Mouse (Mus musculus) embryonic facial prominence, embryonic 13.5 days (tissue): ENCODE data around the gene Angptl3. TPM values are rescaled to one million over a fixed set of nuclear protein-coding genes. Genes with fewer than 3 reads are reported as not detected.

Experiments used
- ATAC-seq: fragments of 200-750 bp; cut with Nextera tagmentation; 2 replicates; pipeline ENCODE4 v1.8.0; 2017; ENCODE audit warnings: low read depth; ENCODE audit not compliant: insufficient number of reproducible peaks, insufficient read depth, low FRiP score, low TSS enrichment
- H3K27ac ChIP-seq: fragments of 300-500 bp; sonication (generic); 2 replicates; pipeline ENCODE4 v1.5.1; 2015; ENCODE audit warnings: moderate library complexity, mild to moderate bottlenecking, inconsistent platforms
- H3K27me3 ChIP-seq: fragments of 300-500 bp; sonication (generic); 2 replicates; pipeline ENCODE4 v1.6.1; 2015; ENCODE audit warnings: mild to moderate bottlenecking, inconsistent platforms
- H3K36me3 ChIP-seq: fragments of 300-500 bp; sonication (generic); 2 replicates; pipeline ENCODE4 v1.6.1; 2015; ENCODE audit warnings: mild to moderate bottlenecking, inconsistent platforms
- H3K4me1 ChIP-seq: fragments of 300-500 bp; sonication (generic); 2 replicates; pipeline ENCODE4 v1.6.1; 2015; ENCODE audit warnings: inconsistent platforms
- H3K4me2 ChIP-seq: fragments of 300-500 bp; sonication (generic); 2 replicates; pipeline ENCODE4 v1.6.1; 2015; ENCODE audit warnings: moderate library complexity, mild to moderate bottlenecking, inconsistent platforms
- H3K4me3 ChIP-seq: fragments of 300-500 bp; sonication (generic); 2 replicates; pipeline ENCODE4 v1.5.1; 2015; ENCODE audit warnings: mild to moderate bottlenecking, inconsistent platforms
- H3K9ac ChIP-seq: fragments of 300-500 bp; sonication (generic); 2 replicates; pipeline ENCODE4 v1.6.1; 2015; ENCODE audit warnings: mild to moderate bottlenecking, inconsistent platforms
- H3K9me3 ChIP-seq: fragments of 300-500 bp; sonication (generic); 2 replicates; pipeline ENCODE4 v1.6.1; 2016; ENCODE audit warnings: inconsistent platforms
- WGBS: fragments of 180-500 bp; shearing (Covaris S2); methylation state at CpG from one replicate; pipeline ENCODE4 v1.1.7; 2015; ENCODE audit warnings: mixed read lengths; 5-methylcytosine and 5-hydroxymethylcytosine counted together
- polyA plus RNA-seq: library from polyadenylated mRNA; unstranded; fragments of >200 nt; fragmentation: Nextera tagmentation; extraction: Ambion mirVana; gene quantifications from 2 replicates; pipeline ENCODE4 v1.2.1, GENCODE M21; 2015

The Angptl3 gene
- polyA plus RNA-seq, 1 experiment from 2014 or later = 1.9 TPM

DNA sequence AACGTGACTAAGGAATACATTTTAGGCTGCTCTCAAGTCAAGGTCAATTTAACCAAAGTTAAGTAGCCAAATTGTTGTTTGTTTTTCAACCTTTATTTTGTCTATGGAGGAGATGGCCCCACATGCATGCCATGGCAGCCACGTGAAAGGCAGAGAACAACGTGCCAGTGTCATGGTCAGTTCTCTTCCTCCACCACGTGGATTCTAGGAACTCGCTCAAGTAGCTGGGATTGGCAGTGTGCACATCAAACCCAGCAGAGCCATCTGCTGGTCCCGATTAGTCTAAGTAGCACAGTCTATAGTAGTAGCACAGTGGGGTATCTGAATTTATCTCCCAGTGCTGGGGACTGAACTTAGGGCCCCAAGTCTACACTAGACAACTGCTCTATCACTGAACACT lies 38.1 kb downstream of the Angptl3 start:
- no peak overlapping the region for H3K4me3 ChIP-seq
- no peaks in the 10 kb centered on the region for H3K4me1 ChIP-seq
- no peak for ATAC-seq
- peaks cover 61% of the 10 kb centered on the region for H3K36me3 ChIP-seq
- H3K4me2 ChIP-seq = no peak overlapping the region
- 80% methylated on average over 6 of the region's 6 CpGs for WGBS
- H3K9me3 ChIP-seq = no peaks in the 10 kb centered on the region
- no peak overlapping the region for H3K9ac ChIP-seq
- no peak overlapping the region for H3K27ac ChIP-seq
- no peaks in the 10 kb centered on the region for H3K27me3 ChIP-seq

DNA sequence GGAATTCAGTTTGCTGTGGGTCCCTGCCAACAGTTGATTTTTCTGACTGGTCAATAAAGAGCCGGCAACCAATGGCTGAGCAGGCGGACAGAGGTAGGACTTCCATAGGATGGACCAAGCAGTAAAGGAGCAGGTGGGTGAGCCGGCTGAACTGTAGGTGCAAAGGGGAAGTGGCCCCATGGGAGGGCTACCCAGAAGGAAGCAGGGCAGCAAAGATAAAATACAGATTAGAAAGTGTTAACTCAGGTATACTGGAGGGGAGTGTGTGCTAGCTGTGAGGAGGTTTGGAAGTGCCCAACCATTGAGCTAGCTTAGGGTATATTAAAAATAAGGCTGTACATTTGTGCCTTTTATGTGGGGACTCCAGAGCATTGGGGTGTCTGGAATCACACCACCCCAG lies 47.3 kb downstream of the Angptl3 start:
- 91% methylated on average over 3 of the region's 3 CpGs for WGBS
- H3K27ac ChIP-seq = no peak overlapping the region
- no peak for ATAC-seq
- no peaks in the 10 kb centered on the region for H3K9me3 ChIP-seq
- peaks cover 54% of the 10 kb centered on the region for H3K36me3 ChIP-seq
- no peaks in the 10 kb centered on the region for H3K27me3 ChIP-seq
- no peak overlapping the region for H3K4me3 ChIP-seq
- no peak overlapping the region for H3K9ac ChIP-seq
- no peak overlapping the region for H3K4me2 ChIP-seq
- H3K4me1 ChIP-seq = no peaks in the 10 kb centered on the region

DNA sequence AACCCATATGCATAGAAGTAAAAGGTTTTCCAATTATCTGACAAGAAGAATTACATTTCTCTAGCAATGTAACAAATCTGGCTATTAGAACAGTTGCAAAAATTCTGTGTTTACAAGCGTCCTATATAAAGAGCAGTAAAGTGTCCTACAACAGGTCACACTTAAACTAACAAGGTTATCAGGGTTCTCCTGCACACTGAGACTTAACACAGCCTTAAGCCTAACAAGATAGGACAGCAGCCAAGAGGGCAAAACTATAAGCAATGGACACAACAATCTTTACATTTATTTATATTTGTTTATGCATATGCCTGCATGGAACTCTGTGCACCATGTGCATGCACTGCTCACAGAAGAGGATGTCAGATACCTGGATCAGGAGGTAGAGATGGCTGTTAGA lies 50.4 kb downstream of the Angptl3 start:
- Histone ChIP-seq H3K9me3 (no peaks in the 10 kb centered on the region), H3K36me3 (peaks cover 40% of the 10 kb centered on the region), H3K4me3 (no peak overlapping the region), H3K27me3 (no peaks in the 10 kb centered on the region), H3K27ac (no peak overlapping the region), H3K9ac (no peak overlapping the region), H3K4me1 (no peaks in the 10 kb centered on the region), H3K4me2 (no peak overlapping the region)
- no peak for ATAC-seq
- WGBS = 82% methylated on average over 1 of the region's 1 CpGs

GRCm38 (mm10) chr4:99083862-99084261 lies 53.1 kb downstream of the Angptl3 start:
- Histone ChIP-seq H3K4me3 (no peak overlapping the region), H3K27ac (no peak overlapping the region), H3K36me3 (peaks cover 37% of the 10 kb centered on the region), H3K4me2 (no peak overlapping the region), H3K27me3 (no peaks in the 10 kb centered on the region), H3K4me1 (no peaks in the 10 kb centered on the region), H3K9ac (no peak overlapping the region), H3K9me3 (no peaks in the 10 kb centered on the region)
- no peak for ATAC-seq
- WGBS = 91% methylated on average over 3 of the region's 3 CpGs

GRCm38 (mm10) chr4:99087760-99088485 lies 57.2 kb downstream of the Angptl3 start:
- ATAC-seq = no peak
- no peak overlapping the region for H3K4me2 ChIP-seq
- WGBS = 83% methylated on average over 17 of the region's 17 CpGs
- H3K27me3 ChIP-seq = no peaks in the 10 kb centered on the region
- peaks cover 31% of the 10 kb centered on the region for H3K36me3 ChIP-seq
- H3K9ac ChIP-seq = no peak overlapping the region
- H3K4me1 ChIP-seq = peaks cover 4% of the 10 kb centered on the region; the same call in 1 of the 2 replicates
- no peak overlapping the region for H3K27ac ChIP-seq
- H3K4me3 ChIP-seq = no peak overlapping the region
- no peaks in the 10 kb centered on the region for H3K9me3 ChIP-seq

DNA sequence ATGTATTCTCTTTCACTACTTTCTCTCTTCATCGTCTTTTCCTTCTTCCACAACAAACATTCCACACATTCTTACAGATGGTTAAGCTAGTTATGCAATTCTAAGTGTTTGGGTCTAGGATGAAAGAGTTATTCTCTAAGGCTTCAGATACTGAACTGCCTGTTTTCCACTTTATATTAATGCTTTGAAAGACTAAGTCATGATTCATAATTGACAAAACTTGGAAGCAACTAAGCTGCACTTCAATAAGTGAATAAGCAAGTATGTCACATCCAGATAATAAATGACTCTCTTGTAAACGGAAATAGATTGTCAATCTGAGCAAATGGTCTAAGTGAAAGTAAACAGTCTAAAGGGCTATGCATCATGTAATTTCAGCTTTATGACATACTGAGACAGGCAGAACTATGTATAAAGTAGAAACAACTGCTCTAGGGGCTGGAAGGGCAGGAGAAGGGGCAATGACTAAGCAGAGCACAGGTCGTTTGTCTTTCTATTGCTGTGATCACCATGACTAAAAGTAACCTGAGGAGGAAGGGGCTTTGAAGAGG lies 60.5 kb downstream of the Angptl3 start:
- Histone ChIP-seq H3K9ac (no peak overlapping the region), H3K27me3 (no peaks in the 10 kb centered on the region), H3K36me3 (peaks cover 20% of the 10 kb centered on the region), H3K27ac (no peak overlapping the region), H3K4me2 (no peak overlapping the region), H3K9me3 (no peaks in the 10 kb centered on the region), H3K4me1 (peaks cover 12% of the 10 kb centered on the region), H3K4me3 (no peak overlapping the region)
- no peak for ATAC-seq
- 40% methylated on average over 3 of the region's 3 CpGs for WGBS

- H3K9me3 ChIP-seq = no peaks in the 10 kb centered on the region
- no peak overlapping the region for H3K27ac ChIP-seq
- H3K4me3 ChIP-seq = no peak overlapping the region
- no peak overlapping the region for H3K9ac ChIP-seq
- peaks cover 15% of the 10 kb centered on the region for H3K36me3 ChIP-seq
- no peak overlapping the region for H3K4me2 ChIP-seq
- ATAC-seq = no peak
- H3K27me3 ChIP-seq = no peaks in the 10 kb centered on the region
- peaks cover 12% of the 10 kb centered on the region for H3K4me1 ChIP-seq
- WGBS = 87% methylated on average over 3 of the region's 3 CpGs
Measured at GRCm38 (mm10) chr4:99091777-99092176, 61.0 kb downstream of the Angptl3 start.

Other genes starting within 250 kb of the Angptl3 start
- 3.2 and 3.4 TPM in 2 replicates for gene Kank4, start 213.4 kb upstream of the Angptl3 start, polyA plus RNA-seq
- not detected in 2 replicates for gene I0C0044D17Rik, start 207.1 kb upstream of the Angptl3 start, polyA plus RNA-seq
- 107 and 109 TPM in 2 replicates for gene Usp1, start 107.1 kb upstream of the Angptl3 start, polyA plus RNA-seq
- 67.4 and 77.1 TPM in 2 replicates for gene Dock7, start 90.0 kb downstream of the Angptl3 start, polyA plus RNA-seq
- gene Atg4c, start 163.0 kb downstream of the Angptl3 start, polyA plus RNA-seq = 16.9 and 22.0 TPM in 2 replicates